In genomic region chr11:52968809-52969208, GRCm38 (mm10) we compare ENCODE assay signal across 25 mouse cellular contexts.
A peak's percentile ranks its signal among the peaks of the same experiment; 100 is the strongest.
DNase-seq lines count a peak whose midpoint lies in the region; ATAC-seq and TF ChIP-seq lines count a peak whose summit lies in the region.
"Had no signal": no experiment of that assay in that cellular context is flagged by ENCODE, and none has a peak within 500 bp of the region (broad histone marks: within the 10 kb centered on the region; RNA-seq: fewer than 3 reads in every experiment).

No protein-coding gene starts in this region.

- no peak overlapping the region for H3K9ac ChIP-seq in forebrain, embryonic 11.5 days (ENCODE audit: low read length)
- no peak overlapping the region for H3K9ac ChIP-seq in kidney, embryonic 15.5 days
- H3K9ac ChIP-seq: forebrain, embryonic 12.5 days; forebrain, embryonic 15.5 days; heart, embryonic 13.5 days; hindbrain, embryonic 12.5 days; hindbrain, embryonic 15.5 days; intestine, embryonic 15.5 days had no signal

- no peak for ATAC-seq in forebrain, embryonic 11.5 days (replicated peaks; ENCODE audit: low FRiP score)
- ATAC-seq in kidney, embryonic 15.5 days (replicated peaks; ENCODE audit: low FRiP score), result no peak
- ATAC-seq: forebrain, embryonic 15.5 days; intestine, embryonic 15.5 days had no signal

- H3K27ac ChIP-seq in forebrain, embryonic 11.5 days (ENCODE audit: low read depth, low read length), result no peak overlapping the region
- no peak overlapping the region for H3K27ac ChIP-seq in forebrain, embryonic 10.5 days
- H3K27ac ChIP-seq in layer of hippocampus, adult 2 months, result peak overlapping the region; percentile 18; the same call in 1 of the 2 replicates
- H3K27ac ChIP-seq in kidney, embryonic 15.5 days, result no peak overlapping the region
- H3K27ac ChIP-seq: forebrain, embryonic 12.5 days; forebrain, embryonic 15.5 days; gastrocnemius, adult 2 months; heart, embryonic 13.5 days; hindbrain, embryonic 12.5 days; hindbrain, embryonic 15.5 days; intestine, embryonic 15.5 days had no signal

- H3K27me3 ChIP-seq in forebrain, embryonic 11.5 days (ENCODE audit: control insufficient read depth, insufficient read depth, low read length), result no peaks in the 10 kb centered on the region
- H3K27me3 ChIP-seq in forebrain, embryonic 10.5 days (ENCODE audit: poor library complexity, severe bottlenecking), result no peaks in the 10 kb centered on the region
- no peaks in the 10 kb centered on the region for H3K27me3 ChIP-seq in kidney, embryonic 15.5 days
- H3K27me3 ChIP-seq: forebrain, embryonic 12.5 days; forebrain, embryonic 15.5 days; heart, embryonic 13.5 days; hindbrain, embryonic 12.5 days; hindbrain, embryonic 15.5 days; intestine, embryonic 15.5 days had no signal

- no peaks in the 10 kb centered on the region for H3K36me3 ChIP-seq in forebrain, embryonic 11.5 days (ENCODE audit: control insufficient read depth, insufficient read depth, low read length)
- no peaks in the 10 kb centered on the region for H3K36me3 ChIP-seq in forebrain, embryonic 10.5 days (replicated peaks)
- H3K36me3 ChIP-seq in kidney, embryonic 15.5 days, result no peaks in the 10 kb centered on the region
- H3K36me3 ChIP-seq: forebrain, embryonic 12.5 days; forebrain, embryonic 15.5 days; heart, embryonic 13.5 days; hindbrain, embryonic 12.5 days; hindbrain, embryonic 15.5 days; intestine, embryonic 15.5 days had no signal

- WGBS in forebrain, embryonic 11.5 days, result 92% methylated on average over 9 of the region's 9 CpGs
- WGBS in forebrain, embryonic 10.5 days, result 88% methylated on average over 9 of the region's 9 CpGs
- 52% methylated on average over 9 of the region's 9 CpGs for WGBS in kidney, embryonic 15.5 days

- no peaks in the 10 kb centered on the region for H3K9me3 ChIP-seq in forebrain, embryonic 11.5 days (ENCODE audit: control insufficient read depth, low read length)
- no peaks in the 10 kb centered on the region for H3K9me3 ChIP-seq in forebrain, embryonic 10.5 days
- no peaks in the 10 kb centered on the region for H3K9me3 ChIP-seq in kidney, embryonic 15.5 days (replicated peaks)
- H3K9me3 ChIP-seq: forebrain, embryonic 12.5 days; forebrain, embryonic 15.5 days; heart, embryonic 13.5 days; hindbrain, embryonic 12.5 days; hindbrain, embryonic 15.5 days; intestine, embryonic 15.5 days had no signal

- no peak overlapping the region for H3K4me2 ChIP-seq in forebrain, embryonic 11.5 days (ENCODE audit: low read depth, low read length, severe bottlenecking)
- H3K4me2 ChIP-seq in kidney, embryonic 15.5 days, result no peak overlapping the region
- H3K4me2 ChIP-seq: forebrain, embryonic 12.5 days; forebrain, embryonic 15.5 days; heart, embryonic 13.5 days; hindbrain, embryonic 12.5 days; hindbrain, embryonic 15.5 days; intestine, embryonic 15.5 days had no signal

- no peak overlapping the region for H3K4me3 ChIP-seq in forebrain, embryonic 11.5 days (ENCODE audit: low read depth, low read length)
- no peak overlapping the region for H3K4me3 ChIP-seq in forebrain, embryonic 10.5 days
- H3K4me3 ChIP-seq in layer of hippocampus, adult 2 months, result no peak overlapping the region
- no peak overlapping the region for H3K4me3 ChIP-seq in kidney, embryonic 15.5 days (replicated peaks)
- H3K4me3 ChIP-seq: forebrain, embryonic 12.5 days; forebrain, embryonic 15.5 days; gastrocnemius, adult 2 months; heart, embryonic 13.5 days; hindbrain, embryonic 12.5 days; hindbrain, embryonic 15.5 days; intestine, embryonic 15.5 days had no signal

- H3K4me1 ChIP-seq in forebrain, embryonic 11.5 days (replicated peaks; ENCODE audit: control insufficient read depth, insufficient read depth, low read length), result no peaks in the 10 kb centered on the region
- H3K4me1 ChIP-seq in forebrain, embryonic 10.5 days, result 0 out of 2 replicates have a peak, but pooled peaks cover 6% of the 10 kb centered on the region
- H3K4me1 ChIP-seq in kidney, embryonic 15.5 days, result no peaks in the 10 kb centered on the region
- H3K4me1 ChIP-seq: forebrain, embryonic 12.5 days; forebrain, embryonic 15.5 days; hindbrain, embryonic 12.5 days; hindbrain, embryonic 15.5 days; intestine, embryonic 15.5 days had no signal

- DNase-seq in forebrain, embryonic 11.5 days (ENCODE audit: low spot score), result peak; percentile 35
- no peak for DNase-seq in forebrain, embryonic 10.5 days (ENCODE audit: extremely low spot score, low spot score)
- no peak for DNase-seq in layer of hippocampus, adult 2 months (ENCODE audit: low spot score in 2 of 2)
- DNase-seq in layer of hippocampus, adult 18-20 months (ENCODE audit: low spot score in 2 of 2), result no peak
- DNase-seq in mesoderm, embryonic 11.5 days (ENCODE audit: low read depth, low spot score), result peak; percentile 8
- DNase-seq: adrenal gland, adult 2 months; adrenal gland, postnatal 14 days; B cell, adult 2 months; cerebellum, adult 11 months; cerebellum, adult 2 months; cerebellum, adult 9-11 months; cerebellum, postnatal 25 days; gastrocnemius, adult 2 months; gastrocnemius, postnatal 14 days; heart, adult 18-20 months; heart, postnatal 14 days; heart, postnatal 4 days; kidney, adult 11 months had no signal

- no peak for TF ChIP-seq CTCF in layer of hippocampus, adult 2 months (conservative IDR thresholded peaks at IDR 0.05)

Comparison
In these comparisons a context has a peak if more than half of its experiments do, and no peak if none do; other contexts are left out.
1. DNase-seq: peak in forebrain, embryonic 11.5 days (single experiment) and mesoderm, embryonic 11.5 days (single experiment); none in forebrain, embryonic 10.5 days (single experiment), layer of hippocampus, adult 2 months (0 of 2) and layer of hippocampus, adult 18-20 months (0 of 2).